Mouse (Mus musculus): ENCODE data around the gene Tmem40.

GRCm38 (mm10) chr6:115746326-115746725, 15.9 kb downstream of the Tmem40 start:
- no peak for TF ChIP-seq CTCF (IDR thresholded peaks at IDR 0.05; ENCODE audit: low read depth)
- TF ChIP-seq EP300 (optimal IDR thresholded peaks at IDR 0.05) = no peak

All from stomach, postnatal 0 days (tissue).